Mouse (Mus musculus) layer of hippocampus, adult 8-10 months (tissue): ENCODE measurements around the gene Smad6. TPM values are rescaled to one million over a fixed set of nuclear protein-coding genes. Genes with fewer than 3 reads are reported as not detected.

ENCODE experiments used
- DNase-seq, 2 experiments: peaks; one replicate each; pipeline ENCODE4 v3.0.0; 2022; ENCODE audit warnings: low spot score in 2 of 2
- total RNA-seq, 4 experiments: library from RNA; stranded (reverse); gene quantifications; 2 replicates each; pipeline ENCODE4 v1.2.4; 2022

Smad6 gene
- total RNA-seq, 4 experiments from 2014 or later, result 1.7 to 2.5 (median 2.0) TPM

- no peak for DNase-seq
Observed at GRCm38 (mm10) chr9:63989214-63989613, 32.6 kb downstream of the Smad6 start.

- no peak for DNase-seq
Observed at GRCm38 (mm10) chr9:63985125-63985524, 36.7 kb downstream of the Smad6 start.

- DNase-seq, result no peak
Observed at GRCm38 (mm10) chr9:63982937-63983632, 38.8 kb downstream of the Smad6 start.

GRCm38 (mm10) chr9:63981912-63982311 lies 39.9 kb downstream of the Smad6 start:
- DNase-seq, result no peak

GRCm38 (mm10) chr9:63981371-63981770 lies 40.5 kb downstream of the Smad6 start:
- no peak for DNase-seq

- DNase-seq, result no peak
Observed at GRCm38 (mm10) chr9:63980179-63981086, 41.4 kb downstream of the Smad6 start.

- DNase-seq, result no peak
Observed at GRCm38 (mm10) chr9:63979275-63979674, 42.6 kb downstream of the Smad6 start.

- no peak for DNase-seq
Observed at GRCm38 (mm10) chr9:63978682-63979081, 43.2 kb downstream of the Smad6 start.

- no peak for DNase-seq
Observed at GRCm38 (mm10) chr9:63975996-63976395, 45.9 kb downstream of the Smad6 start.

GRCm38 (mm10) chr9:63974258-63975023 lies 47.4 kb downstream of the Smad6 start:
- no peak for DNase-seq

GRCm38 (mm10) chr9:63973662-63974190 lies 48.1 kb downstream of the Smad6 start:
- no peak for DNase-seq

GRCm38 (mm10) chr9:63972576-63973290 lies 49.1 kb downstream of the Smad6 start:
- no peak for DNase-seq

- DNase-seq, result no peak
Observed at GRCm38 (mm10) chr9:63971557-63971956, 50.3 kb downstream of the Smad6 start.

- DNase-seq, result no peak
Observed at GRCm38 (mm10) chr9:63970836-63971235, 51.0 kb downstream of the Smad6 start.

- no peak for DNase-seq
Observed at GRCm38 (mm10) chr9:63970388-63970787, 51.5 kb downstream of the Smad6 start.

- no peak for DNase-seq
Observed at GRCm38 (mm10) chr9:63969467-63969866, 52.4 kb downstream of the Smad6 start.

GRCm38 (mm10) chr9:63968592-63968991 lies 53.3 kb downstream of the Smad6 start:
- peak; percentile 51 to 61 for DNase-seq

GRCm38 (mm10) chr9:63967408-63968172 lies 54.3 kb downstream of the Smad6 start:
- no peak for DNase-seq

- DNase-seq, result no peak
Observed at GRCm38 (mm10) chr9:63965579-63965981, 56.3 kb downstream of the Smad6 start.

- no peak for DNase-seq
Observed at GRCm38 (mm10) chr9:63961881-63962280, 60.0 kb downstream of the Smad6 start.
